Mouse (Mus musculus) WW6 (cell line): ENCODE results near the gene Zc3hav1.

Experiments
- DNase-seq: peaks from one replicate; pipeline ENCODE4 v3.0.0-alpha.2; 2013; ENCODE audit warnings: low read depth, low spot score

The Zc3hav1 gene

DNA sequence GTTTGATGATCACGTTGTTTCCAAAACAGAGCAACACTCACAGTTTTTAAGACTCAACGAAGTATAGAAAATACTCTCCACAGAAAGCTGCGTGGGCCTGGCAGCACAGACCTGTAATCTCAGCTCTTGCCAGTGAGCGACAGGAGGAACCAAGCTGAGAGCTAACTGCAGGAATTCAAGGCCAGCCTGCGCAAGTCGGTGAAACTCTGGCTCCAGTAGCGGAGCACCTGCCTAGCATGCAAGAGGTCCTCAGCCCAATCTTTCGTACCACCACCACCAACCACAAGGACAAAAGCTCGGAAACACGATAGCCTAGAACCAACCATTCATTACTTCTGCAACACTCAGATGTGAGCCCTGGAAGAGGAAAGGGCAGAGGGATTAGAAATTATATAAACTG lies 2.0 kb downstream of the Zc3hav1 start:
- DNase-seq, result no peak

- no peak for DNase-seq
These were observed 2.5 kb downstream of the Zc3hav1 start for GRCm38 (mm10) chr6:38351930-38352329.

- no peak for DNase-seq
These were observed 4.6 kb downstream of the Zc3hav1 start for GRCm38 (mm10) chr6:38349806-38350205.

DNA sequence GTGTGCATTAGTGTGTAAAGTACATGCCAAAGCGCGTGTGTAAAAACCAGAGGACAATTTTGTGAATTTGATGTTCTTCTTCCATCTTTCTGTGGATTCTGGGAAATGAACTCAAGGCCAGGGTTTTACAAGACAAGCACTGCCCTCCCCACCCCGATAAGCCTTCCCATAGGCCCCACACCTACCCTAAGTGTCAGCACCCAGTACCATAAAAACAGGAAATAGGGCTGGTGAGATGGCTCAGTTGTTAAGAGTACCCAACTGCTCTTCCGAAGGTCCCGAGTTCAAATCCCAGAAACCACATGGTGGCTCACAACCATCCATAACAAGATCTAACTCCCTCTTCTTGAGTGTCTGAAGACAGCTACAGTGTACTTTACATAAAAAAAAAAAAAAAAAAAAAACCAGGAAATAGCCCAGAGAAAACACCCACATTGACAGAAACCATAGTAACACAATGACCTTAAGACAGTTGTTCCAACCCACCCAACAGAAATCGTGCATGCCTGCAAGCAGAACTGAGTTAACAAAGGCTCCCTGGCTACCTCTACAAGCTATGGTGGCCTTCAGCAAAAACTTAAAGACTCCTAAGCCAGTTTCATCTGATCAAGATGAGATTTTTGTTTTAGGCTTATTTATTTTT lies 5.5 kb downstream of the Zc3hav1 start:
- no peak for DNase-seq

- no peak for DNase-seq
These were observed 6.5 kb downstream of the Zc3hav1 start for GRCm38 (mm10) chr6:38347875-38348274.

GRCm38 (mm10) chr6:38345796-38346195 lies 8.6 kb downstream of the Zc3hav1 start:
- no peak for DNase-seq

- no peak for DNase-seq
These were observed 10.3 kb downstream of the Zc3hav1 start for GRCm38 (mm10) chr6:38344006-38344670.

DNA sequence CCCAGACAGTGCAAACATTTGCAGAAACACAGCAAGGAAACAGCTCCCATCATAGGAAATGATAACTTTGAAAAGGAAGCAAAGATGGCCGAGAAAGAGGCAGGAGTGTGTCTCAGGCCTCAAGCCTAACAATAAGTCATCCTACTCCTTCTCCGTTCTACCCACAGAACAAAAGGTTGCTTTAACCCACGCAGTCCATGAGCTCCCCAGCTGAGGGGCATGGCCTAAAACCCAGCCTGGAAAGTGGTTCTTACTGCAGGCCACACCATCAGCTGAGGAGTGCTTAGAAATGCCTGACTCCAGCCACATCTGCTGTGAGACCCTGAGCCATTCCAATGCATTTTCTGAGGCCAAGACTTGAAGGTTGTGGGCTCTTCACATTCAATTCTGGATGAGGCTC lies 10.8 kb downstream of the Zc3hav1 start:
- DNase-seq, result no peak

GRCm38 (mm10) chr6:38342666-38342992 lies 11.8 kb downstream of the Zc3hav1 start:
- DNase-seq, result no peak

DNA sequence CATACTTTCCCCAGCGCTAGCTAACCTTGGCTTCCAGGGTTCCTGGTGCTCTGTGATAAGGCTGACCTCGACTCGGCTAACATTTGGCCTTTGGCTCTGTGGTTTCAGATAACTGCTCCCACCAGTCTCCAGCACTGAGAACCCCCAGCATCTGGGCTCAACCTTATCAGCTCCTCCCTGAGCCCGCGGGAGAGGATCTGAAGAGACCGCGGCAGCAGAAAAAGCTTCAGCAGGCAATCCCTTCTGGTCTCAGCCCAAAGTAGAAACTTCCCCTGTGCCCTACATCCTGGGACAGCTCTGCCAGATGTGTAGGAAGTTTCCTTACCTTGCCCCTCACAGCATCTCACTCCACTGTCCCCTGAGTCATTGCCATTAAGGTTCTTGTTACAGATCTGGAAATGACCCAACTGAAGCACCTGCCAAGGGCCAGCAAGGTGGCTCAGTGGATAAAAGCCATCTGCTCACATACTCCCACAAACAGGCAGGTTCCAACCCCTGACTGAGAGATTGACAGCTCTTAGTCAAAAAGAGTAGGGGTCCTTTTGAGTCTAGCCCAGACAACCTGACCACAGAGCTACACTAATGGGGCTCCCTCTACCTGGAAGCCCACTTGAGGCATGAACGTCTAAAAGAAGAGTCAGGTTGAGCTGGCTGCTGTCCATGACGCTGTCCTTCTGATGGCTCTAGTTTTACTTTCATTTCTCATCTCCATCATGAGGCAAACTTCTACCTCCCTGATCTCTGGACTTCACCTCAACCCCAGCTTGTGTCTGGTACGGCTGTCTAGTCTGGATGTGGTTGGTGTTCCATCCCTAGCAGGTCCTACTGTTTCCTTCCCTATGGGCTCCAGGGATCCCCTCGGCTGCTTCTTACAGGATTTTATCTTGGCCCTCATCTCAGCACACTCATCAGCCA lies 12.4 kb downstream of the Zc3hav1 start:
- no peak for DNase-seq

DNA sequence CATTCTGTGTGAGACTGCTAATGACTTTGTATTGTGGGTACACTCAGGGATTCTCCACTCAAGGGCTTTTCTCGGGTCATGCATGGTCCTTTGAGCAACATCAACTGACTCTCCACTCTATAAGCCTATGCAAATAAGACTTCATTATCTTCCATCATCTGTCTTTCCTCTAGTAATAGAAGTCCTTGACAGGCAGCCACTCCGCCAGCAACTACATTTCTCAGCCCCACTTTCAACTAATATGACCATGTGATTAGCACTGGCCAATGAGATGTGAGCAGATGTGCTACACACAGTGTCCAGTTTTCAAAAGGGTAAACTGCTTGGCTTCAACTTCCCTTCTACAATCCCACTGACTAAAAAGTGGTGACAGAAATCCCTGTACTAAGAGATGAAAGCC lies 15.3 kb downstream of the Zc3hav1 start:
- no peak for DNase-seq

DNA sequence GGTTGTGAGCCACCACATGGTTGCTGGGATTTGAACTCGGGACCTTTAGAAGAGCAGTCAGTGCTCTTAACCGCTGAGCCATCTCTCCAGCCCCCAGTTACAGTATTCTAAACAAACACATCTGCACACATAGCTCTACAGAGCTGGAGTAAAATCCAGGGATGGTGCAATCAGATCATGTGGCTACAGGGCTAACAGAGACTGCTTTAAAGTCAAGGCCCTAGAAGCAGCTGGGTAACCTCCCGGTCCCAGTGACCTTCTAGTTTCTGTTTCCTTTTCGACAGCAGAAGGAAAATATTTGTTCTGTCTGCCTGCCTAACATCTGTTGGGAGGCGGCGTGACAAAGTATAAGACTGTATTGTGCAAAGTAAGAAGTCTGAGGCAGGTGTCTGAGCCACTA lies 16.5 kb downstream of the Zc3hav1 start:
- no peak for DNase-seq

DNA sequence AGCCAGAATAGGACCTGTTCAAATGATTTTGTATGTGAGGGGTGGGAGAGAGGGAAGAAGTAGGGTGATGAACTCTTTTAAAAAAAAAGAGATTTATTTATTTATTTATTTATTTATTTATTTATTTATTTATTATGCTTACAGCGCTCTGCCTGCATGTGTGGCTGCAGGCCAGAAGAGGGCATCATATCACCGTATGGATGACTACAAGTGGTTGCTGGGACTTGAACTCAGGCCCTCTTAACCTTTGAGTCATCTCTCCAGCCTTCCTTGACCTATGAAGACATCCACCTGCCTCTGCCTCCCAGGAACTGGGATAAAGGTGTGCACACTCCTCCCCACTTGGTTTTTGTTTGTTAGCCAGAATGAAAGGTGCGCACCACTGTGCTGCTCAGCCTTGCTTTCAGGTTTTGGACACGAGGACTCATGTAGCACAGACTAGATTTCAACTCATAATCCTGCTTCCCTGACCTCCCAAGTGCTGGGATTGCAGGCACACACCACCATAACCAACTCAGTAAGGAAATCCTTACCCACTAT lies 17.2 kb downstream of the Zc3hav1 start:
- no peak for DNase-seq

GRCm38 (mm10) chr6:38335264-38335663 lies 19.1 kb downstream of the Zc3hav1 start:
- no peak for DNase-seq

DNA sequence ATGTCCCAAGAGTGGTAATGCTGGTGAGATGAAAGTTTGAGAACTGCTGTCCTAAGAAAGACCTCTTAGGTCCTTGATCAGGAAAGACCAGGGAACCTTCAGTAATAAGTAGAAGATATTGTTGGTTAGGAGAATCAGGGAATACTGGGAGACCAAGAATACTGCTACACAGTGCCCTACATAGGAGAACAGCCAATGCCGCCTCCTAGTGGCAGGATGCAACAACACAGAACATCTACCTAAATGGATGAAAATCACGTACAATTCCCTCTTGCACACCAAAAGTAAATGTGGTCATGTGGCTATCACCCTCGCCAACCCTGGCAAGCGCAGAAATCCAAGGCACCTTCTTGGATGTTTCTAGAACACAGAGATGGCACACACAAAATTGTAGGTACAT lies 27.8 kb downstream of the Zc3hav1 start:
- peak; percentile 31 for DNase-seq

- no peak for DNase-seq
These were observed 33.8 kb downstream of the Zc3hav1 start for GRCm38 (mm10) chr6:38320621-38321020.

- no peak for DNase-seq
These were observed 38.4 kb downstream of the Zc3hav1 start for GRCm38 (mm10) chr6:38316050-38316449.

- DNase-seq, result no peak
These were observed 44.7 kb downstream of the Zc3hav1 start for GRCm38 (mm10) chr6:38309741-38310140.

DNA sequence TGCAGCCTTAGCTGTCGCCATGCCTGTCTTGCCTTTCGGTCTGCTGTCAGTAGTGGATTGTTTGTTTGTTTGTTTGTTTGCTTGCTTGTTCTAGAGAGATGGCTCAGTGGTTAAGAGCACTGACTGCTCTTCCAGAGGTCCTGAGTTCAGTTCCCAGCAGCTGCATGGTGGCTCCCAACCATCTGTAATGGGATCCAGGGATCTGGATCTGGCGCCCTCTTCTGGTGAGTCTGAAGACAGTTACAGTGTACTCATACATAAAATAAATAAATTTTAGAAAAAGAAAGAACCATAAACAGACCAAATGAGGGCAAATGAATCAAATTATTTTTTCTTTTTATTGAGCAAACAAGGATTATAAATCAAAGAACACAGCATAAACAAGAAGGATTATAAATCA lies 49.4 kb downstream of the Zc3hav1 start:
- DNase-seq, result no peak

DNA sequence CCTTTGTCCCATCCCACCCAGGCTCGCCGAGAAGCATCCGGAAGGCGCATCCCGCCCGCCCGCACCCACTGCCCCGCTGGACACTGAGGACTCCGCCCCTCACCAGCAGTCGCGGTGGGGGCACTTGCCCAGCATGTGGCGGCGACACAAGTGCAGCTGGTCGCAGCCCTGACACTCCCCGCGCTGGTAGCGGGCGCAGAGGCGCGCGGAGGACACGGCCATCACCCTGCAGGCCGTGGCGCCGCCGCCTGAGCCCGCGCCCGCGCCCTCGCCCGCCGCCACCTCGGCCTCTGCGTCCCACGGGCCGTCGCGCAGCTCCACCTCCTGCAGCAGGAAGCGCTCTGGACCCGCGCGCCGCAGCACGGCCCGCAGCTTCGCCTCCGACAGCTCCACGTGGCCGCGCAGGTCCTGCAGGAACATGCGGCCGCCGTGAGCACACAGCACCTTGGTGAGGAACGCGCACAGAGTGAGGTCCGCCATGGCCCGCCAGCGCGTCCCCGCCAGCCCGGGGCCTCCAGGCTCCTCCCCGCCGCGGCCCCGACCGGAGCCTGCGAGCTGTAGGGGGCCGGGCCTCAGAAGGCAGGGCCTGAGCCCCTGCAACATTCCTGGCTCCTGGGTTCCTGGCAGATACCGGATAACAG lies 55.5 kb downstream of the Zc3hav1 start, which contains the start of gene Zc3hav1l:
Gene Zc3hav1l (minus strand): TSS at position 499 of the 641 bp plus-strand sequence.
- peak; percentile 64 for DNase-seq

GRCm38 (mm10) chr6:38298246-38298635 lies 56.2 kb downstream of the Zc3hav1 start:
- DNase-seq, result no peak
